Mouse (Mus musculus) thymus, postnatal 14 days (tissue): ENCODE data around the gene Pygo1.

ENCODE experiments used
- DNase-seq: peaks from one replicate; pipeline ENCODE4 v3.0.0; 2021

Gene Pygo1

GRCm38 (mm10) chr9:72996167-72996566, 70.7 kb downstream of the Pygo1 start:
- no peak for DNase-seq

DNA sequence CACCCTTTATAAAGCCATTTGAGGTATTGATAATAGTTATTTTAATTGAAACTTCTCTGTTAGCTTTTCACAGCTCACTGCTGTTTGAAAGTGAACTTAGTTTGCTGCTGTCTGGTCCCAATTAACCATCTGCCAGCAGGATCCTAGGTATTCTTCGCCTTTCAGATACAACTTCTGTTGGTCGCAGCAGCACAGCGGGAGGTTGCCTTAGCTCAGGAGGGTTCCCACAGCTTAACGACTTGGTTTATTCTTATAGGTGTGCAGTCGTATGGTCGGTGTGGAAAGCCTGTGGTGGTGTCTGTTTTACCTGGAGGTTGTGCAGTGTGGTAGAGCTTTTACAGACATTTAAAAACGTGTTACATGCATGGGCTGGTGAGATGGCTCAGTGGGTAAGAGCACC, 71.4 kb downstream of the Pygo1 start:
- DNase-seq = no peak

GRCm38 (mm10) chr9:73000487-73000886, 75.0 kb downstream of the Pygo1 start:
- no peak for DNase-seq

DNA sequence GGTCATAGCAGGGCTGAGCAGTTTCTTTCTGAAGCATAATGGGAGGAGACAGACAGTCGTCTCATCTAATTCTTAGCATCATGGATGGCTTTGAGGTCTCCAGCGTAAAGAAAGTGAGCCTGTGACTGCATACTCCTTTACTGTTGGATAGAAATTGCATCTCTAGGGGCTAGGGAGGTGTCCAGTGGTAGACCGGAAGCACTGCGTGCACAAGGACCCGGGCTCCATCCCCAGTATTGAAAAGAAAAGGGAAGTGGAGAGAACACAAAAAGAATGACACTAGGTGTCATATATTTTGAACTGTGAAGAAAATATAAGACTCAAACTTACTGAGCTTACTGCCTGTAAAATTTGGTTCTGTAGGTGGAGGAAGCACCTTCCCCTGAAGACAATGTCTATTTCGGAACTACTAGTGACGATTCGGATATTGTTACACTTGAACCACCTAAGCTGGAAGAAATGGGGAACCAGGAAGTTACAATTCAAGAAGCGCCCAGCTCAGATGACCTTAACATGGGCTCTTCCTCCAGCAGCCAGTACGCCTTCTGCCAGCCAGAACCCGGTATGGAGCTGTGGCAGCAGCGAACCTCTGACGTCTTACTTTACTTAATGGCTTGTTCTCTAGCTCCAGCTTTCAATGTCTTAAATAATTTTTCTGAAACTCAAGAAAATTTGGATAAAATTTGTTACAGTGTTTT, 76.0 kb downstream of the Pygo1 start:
- DNase-seq = no peak
